Mouse (Mus musculus): ENCODE data around the gene Gm10600.
"Not testable (repeated sequence)": the region's sequence is repeated elsewhere in the genome, so short reads cannot be mapped to it uniquely, and the experiment has no call there.

The Gm10600 gene

DNA sequence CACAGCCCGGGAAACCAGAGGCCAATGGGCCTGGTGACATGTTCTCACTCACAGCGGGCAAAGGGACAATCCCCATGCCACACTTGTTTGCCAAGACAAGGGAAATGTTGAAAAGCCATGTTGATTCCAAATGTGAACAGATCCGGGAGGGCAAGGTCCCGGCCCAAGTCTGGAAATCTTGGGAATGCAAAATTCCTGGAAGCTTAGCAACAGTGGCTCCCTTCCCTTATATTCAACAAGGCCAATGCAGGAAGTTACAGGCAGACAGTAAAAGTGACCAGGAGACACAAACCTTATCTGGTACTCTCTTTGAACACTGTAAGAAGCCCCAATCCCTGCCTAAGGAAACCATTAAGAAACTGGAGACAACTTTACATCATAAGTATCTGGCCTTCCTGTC lies at the start of gene Gm10600:
Gm10600 (plus strand) TSS at position 301 of the 400 bp plus-strand sequence.
- DNase-seq (ENCODE audit: low spot score): not testable (repeated sequence)

DNA sequence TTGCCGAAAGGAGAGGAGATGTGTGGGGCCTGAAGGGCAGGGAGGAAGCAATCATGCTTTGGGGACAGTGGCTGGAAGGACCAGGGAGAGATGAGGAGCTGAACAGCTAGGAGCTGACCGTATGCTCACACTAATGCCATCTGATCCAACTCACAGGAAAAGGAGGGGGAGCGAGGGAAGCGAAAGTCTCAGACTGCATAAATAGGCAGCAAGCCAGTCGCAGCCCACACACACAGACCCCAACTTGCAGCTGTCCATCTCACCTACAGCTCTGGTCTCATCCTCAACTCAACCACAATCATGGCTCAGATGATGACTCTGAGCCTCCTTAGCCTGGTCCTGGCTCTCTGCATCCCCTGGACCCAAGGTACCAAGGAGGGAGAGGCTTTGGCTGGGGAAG lies 15.0 kb downstream of the Gm10600 start, which contains the start of gene Ccl21b:
Ccl21b (plus strand) TSS at position 301 of the 400 bp plus-strand sequence.
- DNase-seq (ENCODE audit: low spot score): not testable (repeated sequence)

Data from urinary bladder, postnatal 14 days (tissue).